Mouse (Mus musculus): ENCODE measurements around the gene Dnajb6.
"Not testable (repeated sequence)": the region's sequence is repeated elsewhere in the genome, so short reads cannot be mapped to it uniquely, and the experiment has no call there.

The Dnajb6 gene

GRCm38 (mm10) chr5:29759318-29759717 is 23.8 kb downstream of the Dnajb6 start:
- no peak for DNase-seq (ENCODE audit: low spot score)

- no peak for DNase-seq (ENCODE audit: low spot score)
Observed at GRCm38 (mm10) chr5:29770935-29771334, 35.4 kb downstream of the Dnajb6 start.

- DNase-seq (ENCODE audit: low spot score): no peak
Observed at GRCm38 (mm10) chr5:29772038-29772437, 36.5 kb downstream of the Dnajb6 start.

- DNase-seq (ENCODE audit: low spot score): no peak
Observed at GRCm38 (mm10) chr5:29772651-29773330, 37.3 kb downstream of the Dnajb6 start.

GRCm38 (mm10) chr5:29773460-29774150 is 38.1 kb downstream of the Dnajb6 start:
- DNase-seq (ENCODE audit: low spot score): no peak

GRCm38 (mm10) chr5:29775437-29775836 is 39.9 kb downstream of the Dnajb6 start:
- DNase-seq (ENCODE audit: low spot score): no peak

- no peak for DNase-seq (ENCODE audit: low spot score)
Observed at GRCm38 (mm10) chr5:29778029-29778428, 42.5 kb downstream of the Dnajb6 start.

GRCm38 (mm10) chr5:29779733-29780132 is 44.2 kb downstream of the Dnajb6 start:
- not testable (repeated sequence) for DNase-seq (ENCODE audit: low spot score)

GRCm38 (mm10) chr5:29782261-29782660 is 46.8 kb downstream of the Dnajb6 start:
- DNase-seq (ENCODE audit: low spot score): no peak

GRCm38 (mm10) chr5:29784906-29785305 is 49.4 kb downstream of the Dnajb6 start:
- not testable (repeated sequence) for DNase-seq (ENCODE audit: low spot score)

GRCm38 (mm10) chr5:29785953-29786352 is 50.5 kb downstream of the Dnajb6 start:
- DNase-seq (ENCODE audit: low spot score): not testable (repeated sequence)

- not testable (repeated sequence) for DNase-seq (ENCODE audit: low spot score)
Observed at GRCm38 (mm10) chr5:29794933-29795332, 59.4 kb downstream of the Dnajb6 start.

- no peak for DNase-seq (ENCODE audit: low spot score)
Observed at GRCm38 (mm10) chr5:29808940-29809339, 73.5 kb downstream of the Dnajb6 start.

GRCm38 (mm10) chr5:29811377-29811921 is 76.0 kb downstream of the Dnajb6 start:
- DNase-seq (ENCODE audit: low spot score): not testable (repeated sequence)

- DNase-seq (ENCODE audit: low spot score): no peak
Observed at GRCm38 (mm10) chr5:29816523-29817242, 81.2 kb downstream of the Dnajb6 start.

- no peak for DNase-seq (ENCODE audit: low spot score)
Observed at GRCm38 (mm10) chr5:29817400-29817799, 81.9 kb downstream of the Dnajb6 start.

- DNase-seq (ENCODE audit: low spot score): no peak
Observed at GRCm38 (mm10) chr5:29818287-29818686, 82.8 kb downstream of the Dnajb6 start.

- peak; percentile 79 for DNase-seq (ENCODE audit: low spot score)
Observed at GRCm38 (mm10) chr5:29824796-29825195, 89.3 kb downstream of the Dnajb6 start.

GRCm38 (mm10) chr5:29826780-29827179 is 91.3 kb downstream of the Dnajb6 start:
- no peak for DNase-seq (ENCODE audit: low spot score)

- peak; percentile 30 for DNase-seq (ENCODE audit: low spot score)
Observed at GRCm38 (mm10) chr5:29842444-29843166, 107.1 kb downstream of the Dnajb6 start.

- no peak for DNase-seq (ENCODE audit: low spot score)
Observed at GRCm38 (mm10) chr5:29845038-29845437, 109.5 kb downstream of the Dnajb6 start.

GRCm38 (mm10) chr5:29847494-29847893 is 112.0 kb downstream of the Dnajb6 start:
- DNase-seq (ENCODE audit: low spot score): no peak
